Mouse (Mus musculus): Measurements from ENCODE around the gene 2300009A05Rik.

DNA sequence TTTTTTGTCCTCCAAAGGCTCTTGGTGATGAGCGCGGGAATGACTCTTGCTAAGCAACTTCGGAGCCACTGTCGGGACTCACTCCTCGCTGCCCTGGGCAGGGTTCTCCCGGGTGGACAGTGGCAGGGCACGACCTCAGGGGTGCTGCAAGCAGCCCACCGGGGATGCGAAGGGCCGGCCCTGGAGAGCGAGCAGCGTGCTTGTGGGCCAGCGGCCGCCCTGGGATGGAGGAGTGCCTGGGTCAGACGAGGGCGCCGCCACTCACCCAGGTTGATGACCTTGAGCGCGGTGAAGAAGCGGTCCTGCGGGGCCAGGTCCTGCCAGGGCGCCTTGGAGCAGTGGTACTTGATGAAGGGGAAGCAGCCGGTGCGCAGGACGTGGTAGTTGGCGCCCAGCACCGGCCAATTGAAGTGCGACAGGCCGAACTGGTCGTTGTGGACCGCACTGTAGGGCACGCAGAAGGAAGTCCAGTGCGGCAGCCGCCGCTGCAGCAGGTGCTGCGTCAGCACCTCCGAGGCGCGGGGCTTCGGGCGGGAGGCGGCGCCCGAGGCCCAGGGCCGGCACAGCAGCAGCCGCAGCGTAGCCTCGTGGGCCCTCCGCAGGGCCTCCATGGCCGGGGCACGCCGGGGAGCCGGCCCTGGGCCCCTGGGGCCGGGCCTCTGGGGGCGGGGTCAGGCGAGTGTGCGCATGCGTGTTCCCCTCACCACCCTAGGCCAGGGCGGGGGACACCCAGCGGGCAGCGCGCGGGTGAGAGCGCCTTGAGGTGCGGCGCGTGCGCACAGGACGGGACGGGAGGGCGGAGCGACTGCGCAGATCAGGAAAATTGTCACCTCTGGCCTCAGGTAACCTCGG, at the start of gene 2300009A05Rik:
- TF ChIP-seq CTCF (IDR thresholded peaks at IDR 0.05; ENCODE audit: control insufficient read depth, insufficient read depth, insufficient read length), result no peak
- TF ChIP-seq MAX (IDR thresholded peaks at IDR 0.05), result no peak
- no peak for TF ChIP-seq USF1 (IDR thresholded peaks at IDR 0.05; ENCODE audit: low read depth)
- no peak for TF ChIP-seq MYOG (IDR thresholded peaks at IDR 0.05; ENCODE audit: control insufficient read depth, extremely low read depth, insufficient read length)
